Mouse (Mus musculus) olfactory bulb, adult 2 months (tissue): ENCODE measurements around the gene Kcnj2. TPM values are rescaled to one million over a fixed set of nuclear protein-coding genes. Genes with fewer than 3 reads are reported as not detected.

Experiments used
- H3K27ac ChIP-seq: fragments of 200-500 bp; 2 replicates; pipeline ENCODE4 v1.5.1; 2012; ENCODE audit warnings: low read depth, low read length; ENCODE audit not compliant: insufficient read depth
- H3K4me1 ChIP-seq: fragments of 200-500 bp; 2 replicates; pipeline ENCODE4 v1.6.1; 2012; ENCODE audit warnings: low read length; ENCODE audit not compliant: control insufficient read depth, insufficient read depth
- H3K4me3 ChIP-seq: fragments of 200-500 bp; 2 replicates; pipeline ENCODE4 v1.5.1; 2012; ENCODE audit warnings: mild to moderate bottlenecking, low read depth, low read length, moderate library complexity; ENCODE audit not compliant: insufficient read depth
- CTCF ChIP-seq: fragments of 200-500 bp; IDR thresholded peaks from 2 replicates; pipeline ENCODE4 v1.5.1; 2012; ENCODE audit warnings: low read depth, mild to moderate bottlenecking, low read length, moderate library complexity; ENCODE audit not compliant: insufficient read depth
- POLR2A ChIP-seq: fragments of 200-500 bp; IDR thresholded peaks from 2 replicates; pipeline ENCODE4 v1.6.1; 2012; ENCODE audit warnings: mild to moderate bottlenecking, low read depth, low read length, moderate library complexity; ENCODE audit not compliant: insufficient read depth
- WGBS: fragments of 180-500 bp; shearing (Covaris S2); methylation state at CpG from one replicate; pipeline ENCODE4 v1.1.7; 2018; 5-methylcytosine and 5-hydroxymethylcytosine counted together
- polyA plus RNA-seq: library from polyadenylated mRNA; stranded (reverse); fragments of >200 nt; gene quantifications from 2 replicates; pipeline ENCODE4 v1.2.4, GENCODE M21; 2012; ENCODE audit warnings: low replicate concordance; ENCODE audit not compliant: missing spikeins, insufficient read depth, insufficient read length

The Kcnj2 gene
- polyA plus RNA-seq, 1 experiment = not detected

DNA sequence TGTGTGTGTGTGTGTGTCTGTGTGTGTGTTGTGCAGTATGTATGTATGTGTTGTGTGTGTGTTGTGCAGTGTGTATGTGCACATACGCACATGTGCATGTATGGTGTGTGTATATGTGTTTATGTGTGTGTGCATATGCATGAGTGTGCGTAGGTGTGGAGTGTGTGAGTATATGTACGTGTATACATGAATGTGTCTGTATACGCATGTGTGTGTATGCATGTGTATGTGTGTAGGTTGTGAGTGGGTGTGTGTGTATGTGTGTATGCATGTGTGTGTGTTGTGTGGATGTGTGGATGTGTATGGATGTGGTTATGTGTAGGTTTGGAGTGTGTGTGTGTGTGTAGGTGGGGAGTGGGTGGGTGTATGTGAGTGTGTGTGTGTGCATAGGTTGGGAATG lies 8.5 kb upstream of the Kcnj2 start:
- 93% methylated on average over 4 of the region's 4 CpGs for WGBS

GRCm38 (mm10) chr11:111059440-111059839 lies 6.5 kb upstream of the Kcnj2 start:
- TF ChIP-seq CTCF = no peak
- TF ChIP-seq POLR2A = no peak
- Histone ChIP-seq H3K4me3 (no peak overlapping the region), H3K4me1 (no peaks in the 10 kb centered on the region), H3K27ac (no peak overlapping the region)

More for the DNA sequence above, 8.5 kb upstream of the Kcnj2 start:
- Histone ChIP-seq H3K4me3 (no peak overlapping the region), H3K27ac (no peak overlapping the region), H3K4me1 (no peaks in the 10 kb centered on the region)
- no peak for TF ChIP-seq POLR2A
- no peak for TF ChIP-seq CTCF

GRCm38 (mm10) chr11:111060216-111060615 lies 5.7 kb upstream of the Kcnj2 start:
- 55% methylated on average over 5 of the region's 5 CpGs for WGBS

GRCm38 (mm10) chr11:111064751-111065527 lies 1.0 kb upstream of the Kcnj2 start:
- peak overlapping the region; percentile 69 for H3K4me3 ChIP-seq
- TF ChIP-seq CTCF = no peak
- TF ChIP-seq POLR2A = no peak
- peak overlapping the region; percentile 33 for H3K27ac ChIP-seq
- WGBS = under 1% methylated on average over 25 of the region's 25 CpGs
- no peaks in the 10 kb centered on the region for H3K4me1 ChIP-seq

More at GRCm38 (mm10) chr11:111060216-111060615, 5.7 kb upstream of the Kcnj2 start:
- no peaks in the 10 kb centered on the region for H3K4me1 ChIP-seq
- no peak for TF ChIP-seq CTCF
- H3K27ac ChIP-seq = no peak overlapping the region
- H3K4me3 ChIP-seq = no peak overlapping the region

DNA sequence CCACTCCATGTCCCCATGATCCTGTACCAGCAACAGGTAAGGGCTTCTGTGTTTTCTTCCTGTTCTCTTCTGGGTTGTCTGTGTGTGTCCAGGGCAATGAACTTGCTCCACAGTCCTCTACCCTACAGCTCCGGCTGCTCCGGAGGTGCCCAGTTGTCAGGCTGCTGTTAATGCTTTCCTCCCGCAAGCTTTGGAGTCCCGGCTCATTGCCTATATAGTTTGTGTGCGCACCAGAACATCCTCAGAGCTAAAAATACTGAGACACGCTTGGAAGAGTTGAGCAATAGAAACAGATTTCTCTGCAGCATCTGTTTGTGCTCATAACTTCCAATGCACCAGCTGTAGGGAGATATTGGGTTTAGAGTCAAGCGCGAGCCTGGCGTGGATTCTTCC lies 331 bp downstream of the Kcnj2 start:
- no peak for TF ChIP-seq POLR2A
- TF ChIP-seq CTCF = no peak
- H3K27ac ChIP-seq = peak overlapping the region; percentile 62
- H3K4me1 ChIP-seq = no peaks in the 10 kb centered on the region
- H3K4me3 ChIP-seq = peak overlapping the region; percentile 69
- under 1% methylated on average over 9 of the region's 9 CpGs for WGBS

DNA sequence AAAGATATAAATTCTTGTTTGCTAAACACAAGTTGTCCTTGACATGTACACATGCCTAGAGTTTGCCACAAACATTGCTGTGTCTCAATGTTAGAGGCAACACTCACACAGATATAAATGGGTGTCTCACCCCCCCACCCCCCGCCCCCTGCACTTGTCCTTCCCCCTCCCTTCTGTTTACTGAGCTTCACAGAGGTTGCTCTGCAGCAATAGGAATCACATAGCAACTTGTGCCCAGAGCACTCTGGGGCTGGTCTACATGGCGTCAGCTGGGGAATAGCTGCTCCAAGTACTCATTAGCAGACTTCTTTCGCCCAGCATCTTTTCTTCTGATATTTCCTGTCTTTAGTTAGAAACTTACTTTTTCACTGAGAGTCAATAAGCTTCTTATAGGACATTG lies 1.8 kb downstream of the Kcnj2 start:
- H3K4me1 ChIP-seq = no peaks in the 10 kb centered on the region
- no peak for TF ChIP-seq POLR2A
- no peak for TF ChIP-seq CTCF
- no peak overlapping the region for H3K27ac ChIP-seq
- 58% methylated on average over 3 of the region's 3 CpGs for WGBS
- H3K4me3 ChIP-seq = no peak overlapping the region

DNA sequence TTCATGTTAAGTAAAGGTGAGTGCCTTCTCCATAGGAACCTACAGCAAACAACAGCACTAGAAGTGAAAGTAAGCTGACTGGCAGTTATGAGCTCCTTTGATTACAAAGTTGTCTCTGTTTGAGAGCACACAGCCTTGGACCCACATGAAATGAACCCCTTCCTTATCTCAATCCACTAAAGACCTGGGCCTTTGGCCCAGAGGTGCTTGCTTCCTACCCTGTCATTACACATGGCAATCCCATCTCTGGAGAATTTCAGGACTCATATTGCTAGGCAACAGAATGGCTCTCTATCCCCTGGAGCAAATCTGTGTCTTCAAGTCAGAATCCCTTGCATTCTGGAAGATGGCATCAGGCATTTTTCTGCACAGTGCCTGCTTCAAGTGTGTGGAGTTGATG lies 4.5 kb downstream of the Kcnj2 start:
- no peaks in the 10 kb centered on the region for H3K4me1 ChIP-seq
- TF ChIP-seq POLR2A (no peak), CTCF (no peak)
- H3K4me3 ChIP-seq = no peak overlapping the region
- no peak overlapping the region for H3K27ac ChIP-seq

- Histone ChIP-seq H3K4me1 (no peaks in the 10 kb centered on the region), H3K27ac (no peak overlapping the region), H3K4me3 (no peak overlapping the region)
- TF ChIP-seq POLR2A = no peak
- no peak for TF ChIP-seq CTCF
Observed at GRCm38 (mm10) chr11:111074131-111074530, 8.2 kb downstream of the Kcnj2 start.

GRCm38 (mm10) chr11:111078107-111078506 lies 12.1 kb downstream of the Kcnj2 start:
- 84% methylated on average over 11 of the region's 11 CpGs for WGBS
- no peak for TF ChIP-seq POLR2A
- no peak for TF ChIP-seq CTCF
- Histone ChIP-seq H3K4me3 (no peak overlapping the region), H3K4me1 (no peaks in the 10 kb centered on the region), H3K27ac (no peak overlapping the region)

GRCm38 (mm10) chr11:111083009-111083408 lies 17.0 kb downstream of the Kcnj2 start:
- WGBS = 88% methylated on average over 2 of the region's 2 CpGs
- TF ChIP-seq CTCF (no peak), POLR2A (no peak)
- Histone ChIP-seq H3K4me3 (no peak overlapping the region), H3K27ac (no peak overlapping the region), H3K4me1 (no peaks in the 10 kb centered on the region)

DNA sequence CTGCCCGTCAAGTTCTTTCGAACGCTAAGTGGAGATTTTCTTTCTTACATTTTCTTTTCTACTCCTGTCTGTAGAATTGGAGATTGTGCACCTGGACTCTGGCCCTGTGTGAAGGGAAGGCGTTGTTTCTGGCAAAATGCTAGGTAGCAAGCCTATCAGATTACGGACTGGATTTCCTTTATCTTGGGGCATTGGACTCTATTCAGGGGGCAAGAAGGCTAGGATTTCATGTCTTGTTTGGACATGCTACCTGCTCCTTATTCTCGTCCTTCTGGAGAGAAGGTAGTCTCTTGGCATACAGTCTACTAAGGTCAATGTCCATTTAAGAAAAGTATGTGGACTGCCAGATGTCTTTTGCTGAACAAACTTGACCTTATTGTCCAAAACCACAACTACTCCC lies 21.0 kb downstream of the Kcnj2 start:
- TF ChIP-seq POLR2A = no peak
- no peak for TF ChIP-seq CTCF

More for the DNA sequence above, 21.0 kb downstream of the Kcnj2 start:
- Histone ChIP-seq H3K4me1 (no peaks in the 10 kb centered on the region), H3K27ac (no peak overlapping the region), H3K4me3 (no peak overlapping the region)
- WGBS = 89% methylated on average over 6 of the region's 6 CpGs
